Mouse (Mus musculus) neural tube, embryonic 10.5 days (tissue): ENCODE measurements at regions not wholly inside any gene's neighbourhood (a gene's known extent, or its start where the extent isn't known, plus 50 kb on each side); places are given as distances from the start of the nearest gene placed in this dataset.

Experiments
- DNase-seq: peaks from one replicate; pipeline ENCODE4 v3.0.0-alpha.2; 2017; ENCODE audit warnings: low spot score; ENCODE audit errors: extremely low spot score

DNA sequence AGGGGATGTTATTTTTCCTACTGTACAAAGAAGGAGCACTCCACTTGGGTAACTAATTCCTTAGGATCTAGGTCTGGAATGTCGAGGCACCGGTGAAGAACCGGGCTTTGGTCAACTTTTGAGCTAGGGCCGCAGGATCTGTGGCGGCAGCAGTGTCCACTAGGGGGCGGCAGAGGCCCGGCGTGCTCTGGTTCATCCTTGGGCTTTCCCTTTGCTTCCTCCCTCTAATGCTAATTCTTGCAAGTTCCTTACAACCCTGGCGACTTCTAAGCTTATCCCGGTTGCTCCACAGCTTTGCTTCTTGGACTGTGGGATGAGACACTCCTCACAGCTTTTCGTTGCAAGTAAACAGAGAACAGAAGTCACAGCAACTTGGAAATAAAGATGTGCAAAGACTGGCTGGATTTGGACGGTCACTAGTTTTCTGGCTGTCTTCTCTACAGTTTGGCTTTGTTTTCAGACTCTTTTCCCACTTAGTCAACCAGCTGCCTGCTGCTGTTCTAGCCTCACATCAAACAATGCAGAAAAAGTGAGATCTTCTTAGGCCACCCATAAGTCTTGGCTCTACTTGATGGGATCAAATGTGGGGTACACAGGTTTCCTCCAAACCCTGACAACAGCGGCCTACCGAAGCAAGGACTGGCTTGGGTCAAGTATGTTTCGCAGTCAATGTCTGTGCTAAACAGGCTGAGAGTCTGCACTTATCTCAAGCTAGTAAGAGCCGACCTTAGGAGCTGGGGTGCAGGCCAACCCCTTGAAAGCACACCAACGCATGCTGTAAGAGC, 51.2 kb upstream of the Tmem72 start:
- DNase-seq: peak; percentile 84

DNA sequence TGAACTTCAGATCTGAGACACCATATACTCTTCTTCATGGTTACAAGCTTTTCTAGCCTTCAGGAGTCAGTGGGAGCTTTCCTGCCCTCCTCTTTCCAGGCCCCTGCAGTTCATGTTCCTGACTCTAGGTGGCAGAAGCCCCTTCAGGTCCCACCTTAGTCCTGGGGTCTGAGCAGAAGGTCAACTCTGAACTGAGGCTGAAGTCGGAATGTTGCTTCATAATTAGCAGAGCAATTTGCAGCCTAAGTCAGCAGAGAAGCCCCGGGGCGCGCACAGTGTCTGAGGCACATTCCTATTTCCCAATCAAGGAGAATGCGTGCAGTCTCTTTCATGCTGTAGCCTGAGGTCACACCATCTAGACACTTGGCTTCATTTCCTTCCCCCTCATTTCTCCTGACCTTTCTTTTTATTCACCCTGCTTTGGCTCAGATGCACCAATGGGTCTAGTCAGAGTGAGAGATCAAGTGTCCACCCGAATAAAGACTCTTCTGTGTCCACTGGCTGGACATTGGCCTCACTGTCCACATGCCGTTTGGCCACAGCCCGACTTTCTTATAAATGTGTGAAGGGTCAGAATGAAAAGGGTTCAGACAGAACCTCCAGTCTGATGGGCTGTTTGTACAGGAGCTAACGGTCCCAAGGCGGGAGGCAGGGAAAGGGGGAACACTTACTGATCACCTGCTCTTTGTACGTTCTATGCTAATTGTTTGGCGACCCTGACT, 58.4 kb upstream of the Tmem72 start:
- DNase-seq: peak; percentile 60

DNA sequence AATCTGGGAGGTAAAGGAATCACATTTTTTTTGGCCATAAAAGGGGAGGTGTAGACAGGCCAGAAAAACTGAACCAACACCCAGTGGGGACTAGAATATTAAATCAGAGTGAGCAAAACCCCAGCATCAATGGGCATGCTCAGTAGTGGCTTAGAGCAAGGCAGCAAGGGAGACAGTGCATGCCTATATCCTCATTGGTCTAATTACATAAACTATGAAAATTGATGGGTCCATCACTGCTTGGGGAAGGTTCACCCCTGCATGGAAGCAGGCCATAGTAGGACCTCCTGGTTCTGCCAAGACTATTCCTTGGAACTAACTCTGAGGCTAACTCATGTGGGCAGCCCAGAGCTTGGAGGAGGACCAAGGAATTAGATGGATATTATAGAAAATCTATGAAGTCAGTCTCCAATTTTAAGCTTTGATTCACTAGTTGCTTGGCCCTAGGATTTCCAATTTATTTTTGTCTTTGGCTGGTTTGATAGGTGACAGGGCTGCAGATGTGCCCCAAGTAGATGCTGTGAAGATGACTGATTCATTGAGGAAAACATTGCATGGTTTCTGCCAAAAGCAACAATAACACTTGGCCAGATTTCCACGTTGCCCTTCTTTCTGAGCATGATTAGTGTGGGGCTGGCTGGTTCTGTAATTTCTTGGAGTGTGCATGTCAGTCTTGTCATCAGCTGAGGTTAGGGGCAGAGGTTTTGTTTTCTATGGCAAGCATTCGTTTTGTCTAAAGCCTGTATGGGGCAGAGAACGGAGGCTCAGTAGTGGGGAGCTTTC, 70.0 kb upstream of the Tmem72 start:
- no peak for DNase-seq

DNA sequence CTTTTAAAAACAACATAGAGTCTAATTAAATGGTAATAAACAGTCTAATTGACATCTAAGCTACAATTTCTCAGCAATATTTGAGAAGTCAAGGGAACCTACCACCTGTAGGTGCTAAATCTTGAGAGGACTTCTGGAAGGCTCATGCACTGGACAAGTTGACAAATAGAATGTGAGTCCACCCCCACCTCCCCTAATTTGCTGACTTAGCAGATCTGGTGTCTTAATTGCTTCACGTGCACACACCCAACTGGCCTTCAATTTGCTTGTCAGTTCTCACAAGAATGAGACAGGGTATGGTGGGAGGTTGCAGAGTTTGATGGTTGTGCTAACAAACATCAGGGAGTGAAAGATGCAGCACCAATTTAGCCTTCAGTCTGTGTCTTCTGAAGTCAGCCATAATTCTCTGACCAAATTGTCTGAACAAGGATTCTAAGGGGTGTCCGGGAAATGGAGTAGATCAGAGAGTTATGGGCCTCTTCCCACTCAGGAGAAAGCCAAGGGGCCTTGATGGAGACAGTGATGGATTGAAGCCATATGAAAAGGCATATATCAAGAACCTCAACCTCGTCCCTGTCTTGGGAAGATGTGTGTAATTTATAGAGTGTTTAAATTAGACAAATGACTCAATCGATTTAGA, 76.7 kb upstream of the Tmem72 start:
- peak; percentile 14 for DNase-seq

DNA sequence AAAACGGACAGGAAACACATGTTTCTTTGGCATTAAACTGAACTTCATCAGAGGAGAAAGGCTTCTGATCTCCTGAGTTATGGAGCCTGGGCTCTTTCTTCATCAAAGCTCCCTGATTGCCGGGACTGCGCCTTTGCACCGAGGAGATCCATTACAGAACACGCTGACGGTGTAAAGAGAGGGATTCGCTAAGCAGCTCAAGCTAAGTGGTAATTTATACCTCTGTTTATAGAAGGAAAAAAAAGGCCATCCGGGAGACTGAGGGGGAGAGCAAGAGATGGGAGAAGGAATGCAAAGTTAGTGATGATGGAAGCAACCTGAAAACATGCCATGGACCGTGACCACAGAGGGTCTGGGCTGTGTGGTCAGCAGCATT, 77.2 kb upstream of the Tmem72 start:
- peak; percentile 24 for DNase-seq

DNA sequence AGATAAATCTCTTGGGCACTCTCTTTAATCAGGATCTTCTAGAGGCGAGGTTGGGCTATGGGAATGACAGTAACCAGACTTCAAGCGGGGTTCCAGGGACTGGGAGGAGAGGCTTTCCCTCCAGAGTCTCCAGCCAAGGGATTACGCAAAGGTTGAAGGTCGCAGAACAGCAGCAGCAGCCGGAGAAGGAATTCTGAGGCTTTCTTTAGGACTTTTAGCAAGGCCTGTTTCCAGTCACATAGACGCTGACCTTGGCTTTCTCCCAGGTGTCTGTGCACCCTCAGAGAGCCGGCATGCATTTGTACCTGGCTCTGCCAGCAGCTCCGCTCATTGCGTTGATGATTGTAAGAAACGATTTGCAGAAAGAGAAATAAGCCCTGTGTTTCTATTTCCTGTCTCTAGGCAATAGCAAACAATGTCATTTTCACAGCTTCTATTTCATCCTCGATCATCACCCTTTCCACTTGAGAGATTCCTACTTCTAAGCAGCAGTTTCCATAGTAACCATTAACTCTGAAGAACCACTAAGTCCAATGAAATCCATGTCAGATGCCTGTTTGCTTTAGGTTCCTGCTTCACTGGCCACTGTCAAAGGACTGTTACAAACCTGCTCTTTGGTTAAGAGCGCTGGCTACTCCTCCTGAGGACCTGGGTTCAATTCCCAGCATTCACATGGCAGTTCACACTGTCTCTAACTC, 104.7 kb upstream of the Tmem72 start:
- no peak for DNase-seq

DNA sequence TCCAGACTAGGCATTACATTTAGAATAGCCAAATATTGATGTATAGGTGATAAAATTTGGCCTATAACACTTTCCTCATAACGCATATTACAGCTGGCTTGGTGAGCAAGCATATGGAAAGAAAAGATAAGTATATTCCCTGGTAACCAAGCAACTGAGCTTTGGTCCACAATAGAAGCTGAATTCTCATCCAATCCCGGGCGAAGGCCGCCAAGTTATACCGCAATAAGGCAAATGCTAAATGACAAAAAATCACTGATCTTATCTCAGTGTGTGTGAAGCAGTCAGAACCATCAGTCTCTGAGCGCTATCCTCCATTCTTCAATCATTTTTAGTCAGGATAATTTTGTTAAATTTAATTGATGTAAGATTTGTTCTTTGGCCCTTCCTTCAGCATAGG, 105.9 kb upstream of the Tmem72 start:
- no peak for DNase-seq

DNA sequence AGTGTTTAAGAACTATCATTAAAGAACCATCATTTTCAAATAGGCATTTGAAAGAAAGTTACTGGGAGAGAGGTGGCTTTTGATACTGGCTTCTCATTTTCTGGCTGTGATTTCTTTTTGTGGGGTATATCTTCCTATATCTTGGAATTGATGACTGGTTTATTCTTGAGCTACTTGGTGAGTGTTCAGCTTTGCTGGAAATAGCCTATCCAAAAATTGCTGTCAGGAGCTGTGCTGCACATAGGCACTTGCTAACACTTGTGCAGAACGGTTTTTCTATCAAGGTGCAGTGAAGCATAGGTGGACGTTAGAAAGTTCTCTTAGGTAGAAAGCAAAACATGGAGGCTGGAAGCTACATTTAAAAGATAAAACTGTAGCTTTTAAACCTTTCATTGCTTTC, 108.9 kb upstream of the Tmem72 start:
- no peak for DNase-seq

DNA sequence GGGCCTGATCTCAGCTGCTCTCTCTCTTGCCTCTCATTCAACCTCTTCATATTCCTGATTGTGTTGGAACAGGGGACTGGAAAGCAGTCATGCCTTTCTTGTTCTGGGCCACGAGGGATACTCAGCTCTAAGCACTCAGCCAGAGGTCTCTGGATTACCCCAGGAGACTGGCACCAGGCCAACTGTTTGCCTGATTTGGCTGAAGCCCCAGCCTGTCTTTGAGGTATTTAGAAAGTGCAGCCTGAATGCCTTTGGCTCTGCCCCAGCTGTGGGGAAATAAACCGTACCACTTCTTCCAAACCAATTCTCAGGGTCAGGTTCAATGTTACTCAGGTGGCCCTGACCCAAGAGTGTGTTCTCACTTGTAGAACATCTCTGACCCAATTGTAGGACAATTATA, 112.6 kb upstream of the Tmem72 start:
- DNase-seq: no peak

DNA sequence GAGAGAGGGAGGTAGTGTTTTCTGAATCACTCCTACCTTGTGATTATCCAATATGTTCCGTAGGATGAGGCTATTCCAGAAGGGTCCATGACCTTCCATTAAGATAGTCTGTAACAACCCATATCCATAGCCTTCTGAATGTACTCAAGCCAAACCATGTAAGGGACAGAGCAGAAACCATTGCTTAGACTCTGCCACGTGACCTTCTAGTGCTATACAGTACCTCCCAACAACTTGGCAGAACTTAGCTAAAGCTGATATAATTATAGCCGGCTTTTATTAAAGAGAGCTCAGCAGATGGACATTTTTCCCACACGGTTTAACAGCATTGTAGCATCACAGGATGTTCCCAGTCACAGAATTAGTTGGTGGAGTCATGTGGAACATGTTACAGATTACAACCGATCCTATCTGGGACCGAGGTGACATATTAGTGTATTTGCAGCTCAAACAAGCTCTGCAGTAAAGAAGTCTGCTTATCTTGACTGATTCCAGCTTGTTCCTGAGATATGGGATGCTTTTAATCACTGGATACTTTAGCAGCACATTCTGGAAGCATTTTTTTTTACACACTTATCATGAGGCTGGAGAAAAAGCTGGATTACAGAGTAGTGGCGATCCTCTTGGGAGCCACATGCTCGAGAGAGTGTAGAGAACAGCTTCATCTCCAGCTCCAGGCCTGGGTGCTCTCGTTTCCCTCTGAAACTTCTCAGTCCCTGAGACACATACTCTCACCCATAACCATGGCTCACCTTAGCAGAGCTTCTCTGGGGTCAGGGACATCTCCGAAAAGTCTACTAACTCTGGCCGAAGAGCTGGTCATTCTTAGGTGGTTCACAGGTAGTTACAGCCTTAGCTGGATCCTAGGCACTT, 129.5 kb upstream of the Tmem72 start:
- no peak for DNase-seq

DNA sequence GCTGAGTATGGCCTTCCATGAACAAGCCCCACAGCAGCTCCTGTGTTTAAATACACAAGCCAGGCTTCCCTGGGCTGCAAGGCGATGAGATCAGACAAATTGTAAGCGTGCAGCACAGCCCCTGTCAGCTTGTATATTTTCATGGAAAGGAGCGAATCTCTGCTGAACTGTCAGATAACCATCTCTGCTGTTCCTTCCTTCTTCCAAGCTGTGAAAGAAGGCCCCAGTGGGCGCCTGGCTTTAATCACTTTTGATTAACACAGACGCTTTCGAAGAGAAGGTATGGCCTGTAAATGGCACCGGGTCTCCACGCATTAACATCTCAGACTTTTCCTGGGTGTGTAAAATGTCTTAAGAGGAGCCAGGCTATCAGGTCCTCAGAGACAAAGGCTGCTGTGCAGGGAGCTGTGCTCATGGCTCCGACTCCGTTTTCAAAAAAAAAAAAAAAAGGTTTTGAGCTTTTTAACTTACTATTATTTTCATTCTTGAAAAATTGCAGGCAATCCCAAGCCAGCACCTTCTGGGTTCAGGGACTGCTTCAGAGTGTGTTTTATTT, 131.9 kb upstream of the Tmem72 start:
- DNase-seq: no peak

DNA sequence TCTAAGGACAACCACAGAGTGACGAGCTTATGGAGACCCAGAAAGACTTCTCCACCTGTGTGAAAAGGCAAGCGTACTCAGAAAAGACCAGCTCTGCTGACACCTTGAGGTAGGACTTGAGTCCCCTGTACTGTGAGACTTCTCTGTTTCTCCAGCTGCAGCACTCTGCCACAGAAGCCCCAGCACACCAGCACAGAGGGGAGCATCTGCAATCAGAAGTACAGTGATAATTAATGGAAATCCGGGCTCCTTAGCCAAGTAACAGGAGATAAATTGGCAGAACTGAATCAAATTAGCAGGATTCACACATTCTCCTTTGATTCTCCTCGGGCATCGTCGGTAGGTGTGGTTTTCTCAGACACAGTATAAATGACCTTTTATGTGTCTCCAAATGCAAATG, 137.3 kb upstream of the Tmem72 start:
- no peak for DNase-seq

DNA sequence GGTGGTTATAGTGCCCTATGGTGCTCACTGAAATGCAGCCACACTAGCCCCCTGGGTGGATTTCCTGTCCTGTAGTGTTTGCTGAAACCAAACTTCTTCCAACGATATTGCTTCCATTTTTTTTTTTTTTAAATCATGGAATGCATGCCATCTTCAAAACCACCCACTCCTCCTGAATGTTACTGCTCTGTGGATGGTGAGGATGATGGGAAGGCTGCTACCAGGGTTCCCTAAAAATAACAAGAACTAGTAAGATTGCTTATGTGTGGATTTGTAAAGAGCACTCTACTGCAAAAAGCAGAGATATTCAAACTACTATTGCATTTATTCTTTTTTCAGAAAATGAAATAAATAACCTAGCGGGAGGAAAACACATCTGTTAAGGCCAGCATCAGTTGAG, 139.4 kb upstream of the Tmem72 start:
- DNase-seq: no peak

DNA sequence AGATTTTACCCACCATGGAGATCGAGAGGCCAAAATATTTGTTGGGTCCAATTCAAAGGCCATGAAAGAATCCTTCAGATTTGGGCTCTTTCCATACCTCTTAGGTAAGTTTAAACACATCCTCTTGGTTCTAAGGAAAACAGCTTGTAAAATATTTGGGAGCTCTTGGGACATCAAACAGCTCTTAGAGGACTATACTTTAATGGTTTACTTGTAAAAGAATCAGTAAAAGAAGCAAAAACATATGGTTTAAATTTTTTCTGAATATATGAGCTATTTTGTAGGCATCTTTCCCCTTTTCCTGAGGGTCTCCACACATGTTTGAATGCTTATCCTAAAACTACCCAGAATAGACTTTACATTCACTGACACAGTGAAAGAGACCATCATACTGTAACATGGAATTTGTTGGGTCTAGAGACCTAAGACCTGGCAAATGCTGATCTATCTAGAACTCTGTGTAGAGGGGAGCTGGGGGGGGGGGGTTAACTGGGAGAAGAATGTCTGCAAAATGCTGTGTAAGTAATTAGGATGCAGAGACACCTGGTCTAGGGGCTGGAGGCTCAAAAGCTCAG, 140.3 kb upstream of the Tmem72 start:
- no peak for DNase-seq

DNA sequence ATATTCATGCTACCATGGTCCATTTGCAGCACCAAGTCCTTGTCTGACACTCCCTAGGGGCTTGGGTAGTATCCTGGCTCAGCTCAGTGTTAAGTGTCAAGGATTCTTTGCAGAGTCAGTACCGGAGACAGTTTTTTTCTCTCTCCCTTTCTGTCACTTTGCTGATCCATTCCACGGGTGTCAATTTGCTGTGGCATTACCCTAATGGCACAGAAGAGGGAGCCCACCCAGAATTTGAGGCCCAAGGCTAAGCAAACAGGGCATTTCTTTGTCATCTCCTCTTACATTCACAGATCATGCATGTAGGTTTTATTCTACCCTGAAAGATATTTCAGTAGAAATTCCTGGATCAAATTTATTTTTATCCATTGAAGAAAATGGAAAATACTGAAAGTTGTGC, 146.4 kb upstream of the Tmem72 start:
- DNase-seq: no peak

DNA sequence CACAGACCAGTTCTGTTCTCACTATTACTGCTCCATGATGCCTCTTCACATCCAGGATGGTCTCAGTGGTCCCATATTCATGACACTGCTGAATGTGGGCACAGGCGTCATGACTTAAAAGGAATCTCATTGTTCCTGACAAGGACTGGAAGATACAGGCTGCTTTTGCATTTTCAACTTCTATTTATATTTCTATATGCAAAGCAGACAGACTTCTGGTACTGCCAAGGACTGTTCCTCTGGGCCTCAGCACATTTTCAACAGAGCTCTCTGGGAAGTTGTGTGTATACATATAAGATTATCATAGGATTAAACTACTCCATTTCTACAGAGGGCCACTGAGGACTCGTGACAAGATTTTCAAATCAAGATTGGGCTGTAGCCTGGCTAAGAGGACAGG, 146.9 kb upstream of the Tmem72 start:
- no peak for DNase-seq

DNA sequence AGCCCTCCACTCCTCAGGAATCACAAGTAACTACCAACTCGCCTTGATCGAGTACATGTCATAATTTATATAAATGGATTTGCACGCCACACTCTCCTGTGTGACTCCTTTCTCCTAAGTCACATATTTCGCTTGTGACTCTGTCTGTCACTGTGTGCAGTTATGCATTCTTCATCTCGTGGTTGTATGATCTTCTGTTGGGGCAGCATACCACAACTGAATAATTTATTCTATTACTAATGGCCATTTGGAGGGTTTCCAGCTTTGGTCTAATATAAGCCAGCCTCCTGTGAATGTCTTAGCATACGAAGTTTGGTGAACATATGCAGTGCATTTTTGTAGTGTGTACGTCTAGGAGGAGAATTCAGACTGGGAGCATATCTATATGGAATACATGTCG, 176.6 kb upstream of the Tmem72 start:
- DNase-seq: no peak

DNA sequence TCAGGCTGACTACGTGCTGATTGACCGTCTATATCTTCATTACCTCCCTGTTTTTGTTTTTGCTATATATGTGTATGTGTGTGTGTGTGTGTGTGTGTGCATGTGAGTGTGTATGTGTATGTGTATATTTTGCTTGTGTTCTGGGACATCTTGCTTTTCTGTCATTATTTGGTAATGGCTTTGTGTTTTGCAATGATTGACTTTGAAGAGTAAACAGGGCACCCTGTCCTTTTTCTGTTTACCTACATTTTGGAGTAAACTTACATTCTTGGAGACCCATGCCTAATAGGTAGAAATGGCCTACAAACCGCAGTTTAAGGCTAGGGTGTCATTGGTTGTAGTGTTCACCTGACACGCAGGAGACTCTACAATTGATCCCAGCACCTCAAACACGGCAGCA, 177.5 kb upstream of the Tmem72 start:
- DNase-seq: no peak

DNA sequence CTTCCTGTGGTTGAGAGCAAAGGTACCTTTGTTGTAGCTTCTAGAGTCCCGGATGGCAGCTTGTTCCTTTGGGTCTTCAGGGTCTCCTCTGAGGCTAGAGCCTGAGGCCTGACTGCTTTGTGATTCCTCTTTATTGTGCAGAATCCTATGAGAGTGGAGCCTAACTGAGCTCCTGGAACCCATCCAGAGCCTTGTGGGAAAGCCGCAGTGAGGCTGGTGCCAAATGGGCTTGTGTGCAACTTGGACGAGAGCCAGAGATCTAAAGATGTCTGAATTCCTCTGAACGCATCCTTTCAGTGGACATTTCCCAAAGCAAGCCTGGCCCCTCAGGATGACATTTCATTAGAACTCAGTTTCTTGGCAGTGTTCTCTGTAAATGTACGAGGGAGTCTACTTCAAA, 178.4 kb upstream of the Tmem72 start:
- DNase-seq: no peak
